Mouse (Mus musculus): ENCODE data around the gene Tmem62.
"Not testable (repeated sequence)": the region's sequence is repeated elsewhere in the genome, so short reads cannot be mapped to it uniquely, and the experiment has no call there.

DNA sequence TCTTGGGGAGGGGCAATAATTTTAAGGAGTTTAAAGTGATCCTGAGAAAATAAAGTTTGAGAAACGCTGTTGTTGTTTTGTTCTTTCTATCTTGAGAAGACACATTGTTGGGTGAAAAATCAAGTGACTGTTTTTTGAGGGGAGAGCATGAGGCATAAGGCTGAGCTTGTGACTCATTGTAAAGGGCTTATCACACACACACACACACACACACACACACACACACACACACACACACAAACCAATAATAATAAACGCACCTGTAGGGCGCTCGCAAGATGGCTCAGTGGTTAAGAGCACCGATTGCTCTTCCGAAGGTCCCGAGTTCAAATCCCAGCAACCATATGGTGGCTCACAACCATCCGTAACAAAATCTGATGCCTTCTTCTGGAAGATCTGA is 4.6 kb upstream of the Tmem62 start:
- TF ChIP-seq POLR2A (IDR thresholded peaks at IDR 0.05; ENCODE audit: low read depth, low read length); CTCF (IDR thresholded peaks at IDR 0.05; ENCODE audit: extremely low read depth, insufficient read depth, insufficient read length, insufficient replicate concordance): not testable (repeated sequence)

Data from spleen, adult 2 months (tissue).